Mouse (Mus musculus): Measurements from ENCODE around the gene Kcnc3. TPM values are rescaled to one million over a fixed set of nuclear protein-coding genes. Genes with fewer than 3 reads are reported as not detected.

Gene Kcnc3
- not detected for polyA plus RNA-seq (2017; shearing (Covaris generic))

DNA sequence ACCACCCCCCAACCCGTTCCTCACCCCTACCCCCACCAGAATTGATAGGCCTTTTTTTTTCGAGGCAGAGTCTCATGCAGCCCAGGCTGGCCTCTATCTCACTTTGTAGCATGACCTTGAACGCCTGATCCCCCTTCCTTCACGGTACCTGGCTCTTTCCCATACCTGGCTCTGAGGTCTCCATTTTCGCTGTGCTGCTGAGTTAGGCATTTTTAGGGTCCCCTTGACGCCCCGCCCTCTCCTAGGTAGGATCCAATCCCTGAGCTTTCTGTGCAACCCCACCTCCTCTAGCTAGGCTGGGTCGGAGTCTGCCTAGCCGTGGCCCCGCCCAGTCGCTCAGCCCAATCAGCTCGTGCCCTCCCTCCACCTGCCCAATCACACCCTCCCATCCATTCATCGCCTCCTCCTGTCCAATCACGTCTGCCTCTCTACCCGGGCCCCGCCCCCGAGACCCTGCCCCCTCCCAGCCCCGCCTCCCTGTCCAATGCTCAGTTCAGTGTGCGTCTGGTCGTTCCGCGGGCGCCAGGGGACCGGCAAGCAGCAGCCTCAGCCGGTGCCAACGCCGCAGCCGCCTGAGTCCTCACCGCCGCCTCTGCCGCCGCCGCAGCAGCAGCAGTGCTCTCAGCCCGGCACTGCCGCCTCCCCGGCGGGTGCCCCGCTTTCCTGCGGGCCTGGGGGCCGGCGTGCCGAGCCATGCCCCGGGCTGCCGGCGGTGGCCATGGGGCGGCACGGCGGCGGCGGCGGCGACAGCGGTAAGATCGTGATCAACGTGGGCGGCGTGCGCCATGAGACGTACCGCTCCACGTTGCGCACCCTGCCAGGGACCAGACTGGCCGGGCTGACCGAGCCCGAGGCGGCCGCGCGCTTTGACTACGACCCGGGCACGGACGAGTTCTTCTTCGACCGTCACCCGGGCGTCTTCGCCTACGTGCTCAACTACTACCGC lies at the start of gene Kcnc3:
Gene Kcnc3 (plus strand): TSS at position 263 of the 946 bp plus-strand sequence.

DNA sequence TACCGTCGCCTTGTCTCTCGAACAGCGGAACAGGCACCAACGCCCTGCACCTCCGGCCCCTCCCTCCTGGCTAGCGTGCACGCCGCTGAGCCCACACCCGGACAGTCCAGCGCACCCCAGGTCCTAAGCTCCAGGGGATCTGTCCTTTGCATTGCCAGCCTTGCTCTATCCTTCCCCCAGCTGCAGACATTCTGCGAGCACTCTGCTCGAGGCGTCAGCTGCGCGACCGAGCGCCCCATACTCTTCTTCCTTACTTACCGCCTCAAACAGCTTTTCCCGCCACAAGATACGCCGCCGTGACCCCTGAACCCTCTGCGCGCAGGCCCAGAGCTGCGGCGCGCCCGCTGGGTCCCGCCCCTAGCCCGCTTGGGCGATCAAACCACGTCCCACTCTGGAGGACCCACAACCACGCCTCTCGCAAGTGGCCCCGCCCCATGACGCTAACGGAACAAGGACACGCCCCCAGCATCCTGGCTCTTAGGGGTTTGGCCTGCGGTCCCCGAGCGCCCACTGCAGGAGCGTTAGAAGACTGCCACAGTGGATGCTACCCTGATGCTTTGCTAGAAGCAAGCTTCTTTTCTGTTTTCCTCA lies 41.9 kb upstream of the Kcnc3 start, which contains the start of gene Pold1:
Gene Pold1 (minus strand): TSS at position 353 of the 591 bp plus-strand sequence.

DNA sequence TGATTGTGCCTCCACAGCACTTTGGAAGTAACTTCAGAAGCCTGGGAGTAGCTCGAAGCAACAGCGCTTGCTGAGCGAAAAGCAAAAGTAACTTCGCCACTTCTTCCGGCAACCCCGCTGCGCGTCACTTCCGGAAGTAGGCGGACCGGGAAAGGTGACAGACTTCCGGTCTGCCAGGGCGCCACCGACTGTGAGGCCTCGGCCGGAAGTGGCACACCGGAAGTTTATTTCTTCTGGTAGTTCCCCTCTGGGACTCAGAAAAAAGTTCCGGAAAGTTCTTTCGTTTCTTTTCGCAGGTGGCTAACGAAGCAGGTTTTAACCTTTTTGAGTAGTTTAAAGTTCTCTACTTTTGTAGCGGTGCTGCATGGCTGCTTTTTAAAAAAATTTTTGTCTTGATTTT lies 36.6 kb upstream of the Kcnc3 start, which contains the start of gene Nr1h2:
Gene Nr1h2 (minus strand): TSS at position 126 of the 400 bp plus-strand sequence.

GRCm38 (mm10) chr7:44572213-44572701 lies 18.2 kb upstream of the Kcnc3 start, which contains the start of gene Napsa:
Napsa (plus strand) TSS chr7:44572380.

Other genes with a start within 250 kb of the Kcnc3 start
- gene Syt3, start 206.6 kb upstream of the Kcnc3 start, polyA plus RNA-seq (2017; shearing (Covaris generic)), result 0.22 TPM
- not detected for gene 1700008O03Rik, start 204.8 kb upstream of the Kcnc3 start, polyA plus RNA-seq (2017; shearing (Covaris generic))
- gene Lrrc4b, start 161.6 kb upstream of the Kcnc3 start, polyA plus RNA-seq (2017; shearing (Covaris generic)), result not detected
- not detected for gene Aspdh, start 125.3 kb upstream of the Kcnc3 start, polyA plus RNA-seq (2017; shearing (Covaris generic))
- gene Josd2, start 122.7 kb upstream of the Kcnc3 start, polyA plus RNA-seq (2017; shearing (Covaris generic)), result 128 TPM
- 160 TPM for gene Emc10, start 94.1 kb upstream of the Kcnc3 start, polyA plus RNA-seq (2017; shearing (Covaris generic))
- gene Fam71e1, start 94.1 kb upstream of the Kcnc3 start, polyA plus RNA-seq (2017; shearing (Covaris generic)), result 2.6 TPM
- not detected for gene Mybpc2, start 66.0 kb upstream of the Kcnc3 start, polyA plus RNA-seq (2017; shearing (Covaris generic))
- gene Spib, start 58.6 kb upstream of the Kcnc3 start, polyA plus RNA-seq (2017; shearing (Covaris generic)), result 1.8 TPM
- gene Pold1, start 41.8 kb upstream of the Kcnc3 start, polyA plus RNA-seq (2017; shearing (Covaris generic)), result 58.3 TPM
- 143 TPM for gene Nr1h2, start 36.7 kb upstream of the Kcnc3 start, polyA plus RNA-seq (2017; shearing (Covaris generic))
- 2.2 TPM for gene Napsa, start 18.3 kb upstream of the Kcnc3 start, polyA plus RNA-seq (2017; shearing (Covaris generic))
- gene Myh14, start 80.2 kb downstream of the Kcnc3 start, polyA plus RNA-seq (2017; shearing (Covaris generic)), result not detected
- not detected for gene Izumo2, start 118.1 kb downstream of the Kcnc3 start, polyA plus RNA-seq (2017; shearing (Covaris generic))
- gene Vrk3, start 157.7 kb downstream of the Kcnc3 start, polyA plus RNA-seq (2017; shearing (Covaris generic)), result 111 TPM
- gene Zfp473, start 160.4 kb downstream of the Kcnc3 start, polyA plus RNA-seq (2017; shearing (Covaris generic)), result 0.57 TPM
- 61.7 TPM for gene Nup62, start 225.4 kb downstream of the Kcnc3 start, polyA plus RNA-seq (2017; shearing (Covaris generic))
- gene Il4i1, start 225.7 kb downstream of the Kcnc3 start, polyA plus RNA-seq (2017; shearing (Covaris generic)), result 2.9 TPM
- gene Atf5, start 226.0 kb downstream of the Kcnc3 start, polyA plus RNA-seq (2017; shearing (Covaris generic)), result 0.42 TPM

Measured in activated CD4-positive, CD25-positive, alpha-beta regulatory T cell, adult 9 weeks (primary cell).